Mouse (Mus musculus): ENCODE measurements at regions not wholly inside any gene's neighbourhood (a gene's known extent, or its start where the extent isn't known, plus 50 kb on each side); places are given as distances from the start of the nearest gene placed in this dataset.

GRCm38 (mm10) chr4:98206245-98206970 is 176.7 kb downstream of the Tm2d1 start:
- TF ChIP-seq CTCF (IDR thresholded peaks at IDR 0.05; ENCODE audit: control insufficient read depth, insufficient read depth, low read length) (no peak), POLR2A (IDR thresholded peaks at IDR 0.05; ENCODE audit: borderline replicate concordance, control insufficient read depth, low read depth, low read length) (no peak)
